Mouse (Mus musculus): ENCODE results near the gene Cnnm2.
"Not testable (repeated sequence)": the region's sequence is repeated elsewhere in the genome, so short reads cannot be mapped to it uniquely, and the experiment has no call there.

Gene Cnnm2

DNA sequence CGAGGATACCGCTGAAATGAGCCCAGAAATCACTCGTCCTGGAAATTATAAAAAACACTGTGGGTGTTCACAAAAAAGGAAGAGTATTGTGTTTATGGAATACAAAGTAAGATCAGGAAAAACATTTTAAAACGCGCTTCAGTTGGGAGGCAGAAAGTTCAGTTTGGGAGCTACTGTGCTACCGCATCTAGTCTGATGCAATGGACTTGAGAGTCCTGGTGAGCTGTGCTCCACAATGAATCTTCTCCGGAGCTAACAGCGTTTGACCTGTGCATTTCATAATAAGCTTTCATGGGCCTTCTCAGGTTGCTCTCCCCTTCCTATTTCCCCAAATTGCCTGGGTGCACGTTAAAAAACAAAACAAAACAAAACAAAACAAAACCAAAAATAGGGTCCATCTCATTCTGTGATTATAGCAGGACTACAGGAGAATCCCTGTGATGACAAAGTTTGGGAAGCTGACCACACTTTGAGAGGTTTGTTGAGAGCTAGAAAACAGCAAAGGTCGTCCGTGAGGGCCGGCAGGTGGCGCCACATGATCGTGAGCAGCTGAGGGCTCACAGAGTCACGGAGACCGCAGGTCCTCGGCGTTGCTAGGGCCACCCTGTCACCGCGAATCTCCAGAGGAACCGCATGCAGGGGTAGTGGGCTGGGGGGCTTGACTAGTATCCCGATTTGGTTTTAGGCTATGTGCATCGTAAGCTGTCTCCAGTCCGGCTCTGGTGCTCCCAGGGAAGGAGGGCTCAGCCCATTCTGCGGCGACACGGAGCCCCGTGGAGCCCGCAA is 828 bp upstream of the Cnnm2 start:
- DNase-seq (ENCODE audit: low read depth, low spot score): peak; percentile 64

- no peak for DNase-seq (ENCODE audit: low read depth, low spot score)
Measured at GRCm38 (mm10) chr19:46761971-46762290, 535 bp downstream of the Cnnm2 start.

DNA sequence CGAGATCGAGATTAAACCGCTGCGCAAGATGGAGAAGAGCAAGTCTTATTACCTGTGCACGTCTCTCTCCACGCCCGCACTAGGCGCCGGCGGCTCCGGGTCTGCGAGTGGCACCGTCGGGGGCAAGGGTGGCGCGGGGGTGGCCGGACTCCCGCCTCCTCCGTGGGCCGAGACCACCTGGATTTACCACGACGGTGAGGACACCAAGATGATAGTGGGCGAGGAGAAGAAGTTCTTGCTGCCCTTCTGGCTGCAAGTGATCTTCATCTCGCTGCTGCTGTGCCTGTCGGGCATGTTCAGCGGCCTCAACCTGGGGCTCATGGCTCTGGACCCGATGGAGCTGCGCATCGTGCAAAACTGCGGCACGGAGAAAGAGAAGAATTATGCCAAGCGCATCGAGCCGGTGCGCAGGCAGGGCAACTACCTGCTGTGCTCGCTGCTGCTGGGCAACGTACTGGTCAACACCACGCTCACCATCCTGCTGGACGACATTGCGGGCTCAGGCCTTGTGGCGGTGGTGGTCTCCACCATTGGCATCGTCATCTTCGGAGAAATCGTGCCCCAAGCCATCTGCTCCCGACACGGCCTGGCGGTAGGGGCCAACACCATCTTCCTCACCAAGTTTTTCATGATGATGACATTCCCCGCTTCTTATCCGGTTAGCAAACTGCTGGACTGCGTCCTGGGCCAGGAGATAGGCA is 1.0 kb downstream of the Cnnm2 start:
- no peak for DNase-seq (ENCODE audit: low read depth, low spot score)

GRCm38 (mm10) chr19:46762992-46763342 is 1.6 kb downstream of the Cnnm2 start:
- DNase-seq (ENCODE audit: low read depth, low spot score): no peak

DNA sequence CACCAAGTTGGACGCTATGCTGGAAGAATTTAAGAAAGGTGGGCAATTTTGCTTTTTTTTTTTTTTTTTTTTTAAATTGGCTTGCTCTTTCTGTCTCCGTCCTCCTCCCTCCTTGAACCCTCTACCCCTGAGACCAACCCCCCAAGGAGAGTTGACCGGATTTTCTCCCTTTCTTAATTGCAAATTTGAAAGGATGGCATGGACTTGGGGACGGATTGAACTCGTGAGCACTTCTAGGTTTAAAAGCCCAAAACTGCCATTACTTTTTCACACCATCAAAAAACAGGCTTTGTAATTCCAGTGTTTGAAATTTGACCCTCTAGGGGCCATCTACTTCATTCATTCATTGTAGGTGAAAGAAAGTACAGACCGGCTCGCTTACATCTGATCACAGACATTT is 2.0 kb downstream of the Cnnm2 start:
- no peak for DNase-seq (ENCODE audit: low read depth, low spot score)

GRCm38 (mm10) chr19:46763932-46764762 is 2.8 kb downstream of the Cnnm2 start:
- no peak for DNase-seq (ENCODE audit: low read depth, low spot score)

- no peak for DNase-seq (ENCODE audit: low read depth, low spot score)
Measured at GRCm38 (mm10) chr19:46764763-46765117, 3.3 kb downstream of the Cnnm2 start.

DNA sequence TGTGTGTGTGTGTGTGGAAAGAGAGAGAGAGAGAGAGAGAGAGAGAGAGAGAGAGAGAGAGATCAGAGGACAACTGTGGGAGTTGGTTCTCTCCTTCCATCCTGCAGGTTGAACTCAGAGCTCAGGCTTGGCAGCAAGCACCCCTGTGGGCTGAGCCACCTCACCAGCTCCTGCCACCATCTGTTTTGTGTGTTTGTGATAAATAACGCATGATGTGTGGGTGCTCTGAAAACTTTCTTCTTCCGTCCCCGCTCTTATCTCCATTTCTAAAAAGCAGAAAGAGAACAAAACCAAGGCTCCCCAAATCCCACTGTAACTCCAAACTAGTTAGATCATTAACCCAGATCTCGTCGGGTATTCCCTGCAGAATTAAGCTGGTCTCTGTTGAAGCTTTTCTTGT is 4.7 kb downstream of the Cnnm2 start:
- no peak for DNase-seq (ENCODE audit: low read depth, low spot score)

DNA sequence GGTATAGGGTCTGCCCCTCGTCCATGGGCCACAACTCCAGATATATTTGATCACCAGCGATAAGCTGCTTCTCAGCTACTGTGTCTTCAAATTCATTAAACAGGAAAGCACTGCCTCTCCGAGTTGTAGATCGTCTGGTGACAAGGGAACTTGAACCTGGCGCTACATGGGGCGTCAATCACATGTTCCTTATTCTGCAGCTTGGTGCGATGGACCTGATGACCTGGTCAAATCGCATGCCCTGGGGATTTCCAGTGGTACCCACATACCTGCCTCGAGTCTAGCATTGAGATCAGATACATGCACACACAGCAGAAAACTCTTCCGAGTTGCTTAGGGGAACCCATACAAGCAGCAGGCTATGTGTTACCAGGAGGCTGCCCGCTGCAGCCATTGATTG is 8.4 kb downstream of the Cnnm2 start:
- DNase-seq (ENCODE audit: low read depth, low spot score): no peak

DNA sequence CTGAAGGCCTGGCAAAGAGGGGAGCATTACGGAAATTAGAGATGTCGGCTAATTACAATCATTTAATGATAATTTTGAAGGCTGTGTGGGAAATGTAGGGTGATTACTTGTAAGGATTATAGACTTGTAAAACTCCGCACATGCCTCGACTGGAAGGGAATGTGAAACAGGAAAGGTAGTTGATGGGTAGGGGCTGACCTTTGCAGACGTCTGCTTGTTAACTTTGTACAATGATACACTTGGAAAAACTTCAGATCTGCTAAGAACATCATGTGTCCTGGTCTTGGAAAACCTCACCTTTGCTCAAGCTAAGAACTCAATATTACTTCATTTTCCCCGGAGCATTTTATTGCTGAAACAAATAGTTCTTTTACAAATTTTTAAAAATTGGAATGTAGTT is 10.4 kb downstream of the Cnnm2 start:
- DNase-seq (ENCODE audit: low read depth, low spot score): no peak

DNA sequence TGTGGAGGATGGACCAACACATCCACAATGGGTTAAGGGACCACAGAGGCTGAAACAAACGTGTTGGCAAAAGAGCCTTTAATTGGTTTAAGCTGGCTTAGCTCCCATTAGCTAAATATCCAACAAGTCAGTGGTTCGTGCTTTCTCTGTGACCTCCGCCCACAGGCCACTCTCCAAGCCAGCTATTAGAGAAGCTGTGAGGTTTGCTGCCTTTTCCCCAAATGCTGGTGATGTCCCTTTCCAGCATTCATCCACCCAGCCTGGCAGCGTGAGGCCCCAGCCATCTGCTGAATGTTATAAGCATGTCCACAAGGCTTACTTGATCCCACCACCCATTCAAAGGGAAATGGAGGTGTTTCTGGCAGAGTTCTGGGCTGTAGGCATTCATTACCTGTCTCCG is 15.0 kb downstream of the Cnnm2 start:
- DNase-seq (ENCODE audit: low read depth, low spot score): no peak

GRCm38 (mm10) chr19:46776850-46777249 is 15.5 kb downstream of the Cnnm2 start:
- no peak for DNase-seq (ENCODE audit: low read depth, low spot score)

DNA sequence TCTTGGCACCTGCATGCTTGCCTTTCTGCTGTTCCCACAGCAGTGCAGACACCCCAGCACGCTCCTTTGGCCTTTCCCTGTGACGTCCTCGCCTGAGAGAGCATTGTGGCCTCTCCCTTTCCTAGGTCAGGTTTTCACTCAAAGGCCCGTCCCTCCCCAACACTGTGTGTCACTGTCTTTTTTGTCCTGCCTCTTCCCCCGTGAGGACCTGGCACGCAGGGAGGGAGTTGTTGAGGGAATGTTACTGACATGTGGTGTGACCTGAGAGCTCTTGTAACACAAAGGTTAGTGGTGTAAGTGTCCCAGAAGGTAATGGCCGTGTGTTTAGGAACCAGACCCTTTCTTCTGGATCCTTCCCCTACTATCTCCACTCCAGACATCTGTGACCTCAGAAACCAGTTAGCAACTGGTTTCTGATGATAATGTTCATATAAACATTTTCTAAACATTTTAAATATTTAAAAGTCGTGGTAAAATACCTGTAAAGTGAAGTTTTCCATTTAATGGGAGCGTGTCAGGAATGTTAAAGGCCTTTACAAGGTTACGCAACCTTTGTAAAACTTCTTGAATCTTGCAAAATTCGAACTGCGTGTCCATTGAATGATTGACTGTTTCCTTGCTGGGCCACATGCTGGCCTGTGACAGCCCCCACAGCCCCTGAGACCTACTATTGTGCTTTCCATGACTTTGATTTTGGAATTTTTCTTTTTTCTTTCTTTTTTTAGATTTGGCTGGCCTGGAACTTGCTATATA is 16.7 kb downstream of the Cnnm2 start:
- DNase-seq (ENCODE audit: low read depth, low spot score): no peak

DNA sequence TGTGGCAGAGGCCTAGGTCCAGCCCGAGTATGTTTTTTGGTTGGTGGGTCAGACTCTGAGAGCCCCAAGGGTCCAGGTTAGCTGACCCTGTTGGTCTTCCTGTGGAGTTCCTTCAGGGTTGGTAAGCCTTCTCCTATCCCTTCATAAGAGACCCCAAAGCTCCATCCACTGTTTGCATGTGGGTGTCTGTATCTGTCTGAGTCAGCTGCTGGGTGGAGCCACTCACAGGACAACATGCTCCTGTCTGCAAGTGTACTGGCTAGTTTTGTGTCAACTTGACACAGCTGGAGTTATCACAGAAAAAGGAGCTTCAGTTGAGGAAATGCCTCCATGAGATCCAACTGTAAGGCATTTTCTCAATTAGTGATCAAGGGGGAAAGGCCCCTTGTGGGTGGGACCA is 17.7 kb downstream of the Cnnm2 start:
- not testable (repeated sequence) for DNase-seq (ENCODE audit: low read depth, low spot score)

GRCm38 (mm10) chr19:46784038-46784437 is 22.6 kb downstream of the Cnnm2 start:
- DNase-seq (ENCODE audit: low read depth, low spot score): no peak

- no peak for DNase-seq (ENCODE audit: low read depth, low spot score)
Measured at GRCm38 (mm10) chr19:46784502-46784901, 23.1 kb downstream of the Cnnm2 start.

GRCm38 (mm10) chr19:46785633-46786032 is 24.2 kb downstream of the Cnnm2 start:
- no peak for DNase-seq (ENCODE audit: low read depth, low spot score)

GRCm38 (mm10) chr19:46789782-46790181 is 28.4 kb downstream of the Cnnm2 start:
- no peak for DNase-seq (ENCODE audit: low read depth, low spot score)

DNA sequence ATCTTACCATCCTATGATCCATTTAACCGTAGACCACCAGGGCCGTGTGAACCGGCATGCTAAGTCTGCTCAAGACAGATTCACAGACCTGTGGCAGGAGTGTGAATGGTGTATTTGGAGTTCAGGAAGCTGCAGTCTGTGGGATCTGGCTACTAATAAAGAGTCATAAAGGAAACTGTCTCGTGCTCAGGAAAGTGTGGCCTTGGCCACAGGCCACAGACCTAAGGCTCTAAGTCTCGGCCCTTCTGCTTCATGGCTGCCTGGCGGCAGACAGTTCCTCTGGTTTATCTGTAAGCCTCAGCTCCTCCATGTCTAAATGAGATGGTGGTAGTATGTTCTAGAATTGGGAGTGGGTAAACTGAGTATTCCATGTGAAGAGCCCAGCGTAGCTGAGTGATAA is 30.0 kb downstream of the Cnnm2 start:
- no peak for DNase-seq (ENCODE audit: low read depth, low spot score)

DNA sequence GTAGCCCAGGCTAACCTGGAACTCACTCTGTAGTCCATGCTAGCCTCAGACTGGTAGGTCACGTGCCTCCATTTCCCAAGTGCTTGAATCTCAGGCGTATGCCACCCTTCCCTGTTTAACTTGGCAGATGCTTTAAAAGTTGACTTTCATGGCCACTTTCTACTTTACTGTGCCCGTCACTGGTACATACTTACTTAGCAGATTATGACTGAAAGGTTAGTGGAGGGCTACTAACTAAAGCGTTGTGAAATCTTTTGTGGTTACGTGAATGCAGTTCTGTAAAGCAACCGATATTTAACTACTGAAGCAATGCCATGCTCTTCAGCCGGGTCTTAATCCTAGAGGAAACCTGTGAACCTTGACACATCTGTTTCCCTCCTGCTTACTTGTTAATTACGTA is 30.5 kb downstream of the Cnnm2 start:
- DNase-seq (ENCODE audit: low read depth, low spot score): no peak

GRCm38 (mm10) chr19:46792480-46792879 is 31.1 kb downstream of the Cnnm2 start:
- DNase-seq (ENCODE audit: low read depth, low spot score): no peak

- peak; percentile 47 for DNase-seq (ENCODE audit: low read depth, low spot score)
Measured at GRCm38 (mm10) chr19:46794181-46794580, 32.8 kb downstream of the Cnnm2 start.
